Mouse (Mus musculus): Measurements from ENCODE around the gene Fam120b.

DNA sequence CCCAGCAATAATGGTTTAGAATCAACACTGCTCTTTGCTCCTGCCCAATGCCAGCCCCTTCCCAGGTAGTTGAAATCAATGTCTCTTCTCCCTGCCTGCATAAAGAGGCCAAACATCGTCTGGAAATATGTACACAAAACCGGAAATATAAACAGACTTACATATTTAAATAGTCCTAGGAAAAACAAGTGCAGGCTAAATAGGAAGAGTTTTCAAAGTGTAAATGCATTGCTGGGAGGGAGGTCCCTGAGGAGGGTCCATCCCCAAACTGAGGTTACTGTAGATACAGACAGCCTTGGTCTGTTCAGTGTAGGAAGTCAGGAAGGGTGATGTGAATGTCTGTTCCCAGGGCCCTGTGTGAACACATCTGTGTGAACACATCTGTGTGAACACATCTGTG, 10.6 kb downstream of the Fam120b start:
- TF ChIP-seq CTCF (conservative IDR thresholded peaks at IDR 0.05; ENCODE audit: insufficient read depth, insufficient read length, low read depth, low read length): no peak
- TF ChIP-seq POLR2A (IDR thresholded peaks at IDR 0.05; ENCODE audit: low read depth, low read length): no peak

All from kidney, adult 2 months (tissue).